ENCODE assay signal across 16 mouse cellular contexts in the genomic region with DNA sequence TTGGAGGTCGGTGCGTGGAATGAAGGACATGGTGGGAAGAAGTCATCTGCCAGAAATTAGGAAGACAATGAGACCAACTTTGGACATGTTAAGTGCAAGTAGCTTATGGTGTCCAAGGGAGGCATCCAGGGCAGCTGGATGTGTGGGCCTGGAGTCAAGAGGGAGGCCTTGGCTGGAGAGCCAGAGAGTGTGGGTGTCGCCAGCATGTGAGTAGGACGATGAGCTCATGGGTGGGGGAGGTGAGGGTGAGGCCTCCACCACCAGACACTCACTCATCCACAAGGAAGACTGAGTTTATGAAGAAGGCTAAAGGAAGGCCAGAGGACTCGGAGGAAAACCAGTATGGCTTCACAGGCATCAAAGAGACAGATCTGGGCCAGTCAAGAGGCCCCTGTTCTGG. TPM values are rescaled to one million over a fixed set of nuclear protein-coding genes. Genes with fewer than 3 reads are reported as not detected.
DNase-seq lines count a peak whose midpoint lies in the region; ATAC-seq and TF ChIP-seq lines count a peak whose summit lies in the region.
"Had no signal": no experiment of that assay in that cellular context is flagged by ENCODE, and none has a peak within 500 bp of the region (broad histone marks: within the 10 kb centered on the region; RNA-seq: fewer than 3 reads in every experiment).

No protein-coding gene starts in this region.

- no peak overlapping the region for H3K4me3 ChIP-seq in stomach, postnatal 0 days (ENCODE audit: low read depth, low read length)
- H3K4me3 ChIP-seq in kidney, embryonic 14.5 days (ENCODE audit: low read length), result no peak overlapping the region
- H3K4me3 ChIP-seq: embryonic facial prominence, embryonic 13.5 days had no signal

- no peak overlapping the region for H3K27ac ChIP-seq in stomach, postnatal 0 days (replicated peaks)
- H3K27ac ChIP-seq in kidney, embryonic 14.5 days (ENCODE audit: low read depth, low read length), result no peak overlapping the region
- H3K27ac ChIP-seq: embryonic facial prominence, embryonic 13.5 days had no signal

- no peaks in the 10 kb centered on the region for H3K27me3 ChIP-seq in stomach, postnatal 0 days (ENCODE audit: control insufficient read depth, insufficient read depth, low read length)
- H3K27me3 ChIP-seq in kidney, embryonic 14.5 days (ENCODE audit: control insufficient read depth, insufficient read depth, low read length), result no peaks in the 10 kb centered on the region

- intact Hi-C loops in gastrocnemius, postnatal 36 days (cut with DNase I), result no loop called here

- 55% methylated on average over 5 of the region's 5 CpGs for WGBS in stomach, postnatal 0 days
- WGBS in kidney, embryonic 14.5 days, result 64% methylated on average over 5 of the region's 5 CpGs

- H3K9me3 ChIP-seq in stomach, postnatal 0 days (ENCODE audit: control insufficient read depth, low read length), result no peaks in the 10 kb centered on the region
- no peaks in the 10 kb centered on the region for H3K9me3 ChIP-seq in kidney, embryonic 14.5 days (ENCODE audit: control insufficient read depth, low read length)
- H3K9me3 ChIP-seq: embryonic facial prominence, embryonic 13.5 days had no signal

- peak; percentile 62 for DNase-seq in ovary, adult 18-20 months (ENCODE audit: low spot score)
- no peak for DNase-seq in ovary, postnatal 10 days (ENCODE audit: low spot score)
- peak; percentile 67 for DNase-seq in adrenal gland, adult 8-10 months
- peak; percentile 59 to 62 for DNase-seq in gastrocnemius, postnatal 36 days
- peak; percentile 50 for DNase-seq in stomach, postnatal 0 days (ENCODE audit: low spot score)
- no peak for DNase-seq in embryo, embryonic 11 days
- no peak for DNase-seq in cerebellum, adult 11-12 months
- DNase-seq: cerebellum, adult 2 months; liver; retina, postnatal 1 day; thymus, postnatal 25 days had no signal

- no peak for TF ChIP-seq CTCF in stomach, postnatal 0 days (IDR thresholded peaks at IDR 0.05; ENCODE audit: low read depth)

- no peak overlapping the region for H3K9ac ChIP-seq in stomach, postnatal 0 days (ENCODE audit: low read length)
- H3K9ac ChIP-seq in kidney, embryonic 14.5 days (ENCODE audit: low read depth, low read length), result no peak overlapping the region
- H3K9ac ChIP-seq: embryonic facial prominence, embryonic 13.5 days had no signal

- TF ChIP-seq EP300 in stomach, postnatal 0 days (optimal IDR thresholded peaks at IDR 0.05), result no peak

- H3K4me2 ChIP-seq in stomach, postnatal 0 days (replicated peaks; ENCODE audit: low read depth), result no peak overlapping the region
- H3K4me2 ChIP-seq in kidney, embryonic 14.5 days (replicated peaks; ENCODE audit: low read depth, low read length), result no peak overlapping the region
- H3K4me2 ChIP-seq: embryonic facial prominence, embryonic 13.5 days had no signal

- peaks cover 8% of the 10 kb centered on the region; the same call in 1 of the 2 replicates for H3K4me1 ChIP-seq in stomach, postnatal 0 days (replicated peaks; ENCODE audit: control insufficient read depth, insufficient read depth)
- H3K4me1 ChIP-seq in kidney, embryonic 14.5 days (ENCODE audit: control insufficient read depth, insufficient read depth, low read length), result peaks cover 33% of the 10 kb centered on the region

- H3K36me3 ChIP-seq in stomach, postnatal 0 days (ENCODE audit: control insufficient read depth, insufficient read depth, low read length), result no peaks in the 10 kb centered on the region
- H3K36me3 ChIP-seq in kidney, embryonic 14.5 days (ENCODE audit: control insufficient read depth, insufficient read depth, low read length), result no peaks in the 10 kb centered on the region
- H3K36me3 ChIP-seq: embryonic facial prominence, embryonic 13.5 days had no signal

- ATAC-seq in stomach, postnatal 0 days (ENCODE audit: low FRiP score, low TSS enrichment), result no peak; the same call in 1 of the 2 replicates
- ATAC-seq in kidney, embryonic 14.5 days (ENCODE audit: low FRiP score, low TSS enrichment), result no peak
- ATAC-seq: forebrain, embryonic 16.5 days; intestine, embryonic 16.5 days had no signal

RNA-seq across cellular contexts. Expression of gene Hsd11b2, which starts 3.9 kb away (rescaled TPM):
- under 1 TPM; 0.56 to 0.98 (median 0.82) TPM for total RNA-seq in adrenal gland, adult 8-10 months (2022)
- under 1 TPM in 1 of 2 experiments, not detected in 1; 0.22 TPM for total RNA-seq in gastrocnemius, postnatal 36 days (2021)
- polyA plus RNA-seq in stomach, postnatal 0 days (2015; fragmentation: Nextera tagmentation; extraction: Ambion mirVana), result 2.5 and 2.8 TPM in 2 replicates
- 32.9 and 40.2 TPM in 2 replicates for polyA plus RNA-seq in kidney, embryonic 14.5 days (2014; fragmentation: Nextera tagmentation; extraction: Ambion mirVana)
- total RNA-seq: hematopoietic stem cell, adult 5-6 weeks had no signal

RNA-seq across cellular contexts. Expression of gene Zdhhc1, which starts 18.0 kb away (rescaled TPM):
- 10 to 100 TPM; 20.6 to 40.1 (median 31.3) TPM for total RNA-seq in adrenal gland, adult 8-10 months (2022)
- 1 to 10 TPM; 8.1 to 8.3 TPM for total RNA-seq in gastrocnemius, postnatal 36 days (2021)
- polyA plus RNA-seq in stomach, postnatal 0 days (2015; fragmentation: Nextera tagmentation; extraction: Ambion mirVana), result 15.6 and 17.2 TPM in 2 replicates
- polyA plus RNA-seq in kidney, embryonic 14.5 days (2014; fragmentation: Nextera tagmentation; extraction: Ambion mirVana), result 27.4 and 37.3 TPM in 2 replicates

RNA-seq across cellular contexts. Expression of gene Tppp3, which starts 43.3 kb away (rescaled TPM):
- total RNA-seq in adrenal gland, adult 8-10 months (2022), result 10 to 100 TPM; 28.3 to 40.2 (median 33.0) TPM
- total RNA-seq in gastrocnemius, postnatal 36 days (2021), result 10 to 100 TPM; 54.1 to 54.9 TPM
- 89.9 and 99.8 TPM in 2 replicates for polyA plus RNA-seq in stomach, postnatal 0 days (2015; fragmentation: Nextera tagmentation; extraction: Ambion mirVana)
- polyA plus RNA-seq in kidney, embryonic 14.5 days (2014; fragmentation: Nextera tagmentation; extraction: Ambion mirVana), result 18.3 and 22.3 TPM in 2 replicates
- total RNA-seq: hematopoietic stem cell, adult 5-6 weeks had no signal

RNA-seq across cellular contexts. Expression of gene Atp6v0d1, which starts 51.2 kb away (rescaled TPM):
- total RNA-seq in adrenal gland, adult 8-10 months (2022), result 100 to 1,000 TPM; 113 to 135 (median 122) TPM
- total RNA-seq in gastrocnemius, postnatal 36 days (2021), result 10 to 100 TPM; 37.3 to 40.9 TPM
- 96.2 and 101 TPM in 2 replicates for polyA plus RNA-seq in stomach, postnatal 0 days (2015; fragmentation: Nextera tagmentation; extraction: Ambion mirVana)
- 73.9 and 90.1 TPM in 2 replicates for polyA plus RNA-seq in kidney, embryonic 14.5 days (2014; fragmentation: Nextera tagmentation; extraction: Ambion mirVana)

Comparison
In these comparisons a context has a peak if more than half of its experiments do, and no peak if none do; other contexts are left out.
1. DNase-seq: peak in ovary, adult 18-20 months (single experiment), adrenal gland, adult 8-10 months (single experiment), gastrocnemius, postnatal 36 days (2 of 2) and stomach, postnatal 0 days (single experiment); none in ovary, postnatal 10 days (single experiment), embryo, embryonic 11 days (single experiment) and cerebellum, adult 11-12 months (single experiment).